Mouse (Mus musculus) spleen, postnatal 4 days (tissue): Measurements from ENCODE around the gene Msrb2.
A peak's percentile ranks its signal among the peaks of the same experiment; 100 is the strongest.

Experiments
- DNase-seq, 2 experiments: peaks; one replicate each; pipeline ENCODE4 v3.0.0; 2022; ENCODE audit warnings: low spot score in 2 of 2

Gene Msrb2

DNA sequence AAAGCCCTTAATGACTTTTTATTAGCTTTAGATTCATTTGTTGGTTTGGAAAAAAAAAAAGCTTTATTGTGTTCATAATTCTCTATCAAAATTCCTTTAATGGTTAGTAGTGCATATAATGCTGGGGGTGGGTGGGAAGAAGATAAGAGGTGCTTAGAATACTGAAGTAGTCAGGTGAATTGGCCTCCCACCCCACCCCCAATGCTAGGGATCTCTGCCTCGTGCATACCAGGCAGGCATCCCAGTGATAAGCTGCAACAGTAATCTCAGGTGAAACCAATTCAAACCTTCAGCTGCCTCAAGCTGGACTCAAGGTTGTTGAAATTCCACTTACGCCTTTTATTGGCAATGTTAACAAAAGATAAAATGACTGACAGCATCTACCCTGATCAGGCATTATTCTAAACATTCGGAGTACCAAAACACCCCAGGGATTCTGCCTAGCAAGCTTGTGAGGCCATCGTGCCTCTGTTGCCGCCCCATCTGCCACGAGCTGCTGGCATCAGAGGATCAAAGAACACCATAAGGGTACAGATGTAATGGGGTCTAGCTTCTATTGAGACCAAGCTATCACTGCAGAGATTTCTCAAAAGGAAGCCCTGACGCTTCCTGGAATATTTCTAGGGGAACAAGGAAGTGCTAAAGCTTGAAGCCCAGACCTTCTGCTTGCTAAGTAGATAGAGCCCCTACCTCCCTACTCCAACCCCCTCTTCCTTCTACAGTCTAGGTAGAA, 19.3 kb downstream of the Msrb2 start:
- no peak for DNase-seq

DNA sequence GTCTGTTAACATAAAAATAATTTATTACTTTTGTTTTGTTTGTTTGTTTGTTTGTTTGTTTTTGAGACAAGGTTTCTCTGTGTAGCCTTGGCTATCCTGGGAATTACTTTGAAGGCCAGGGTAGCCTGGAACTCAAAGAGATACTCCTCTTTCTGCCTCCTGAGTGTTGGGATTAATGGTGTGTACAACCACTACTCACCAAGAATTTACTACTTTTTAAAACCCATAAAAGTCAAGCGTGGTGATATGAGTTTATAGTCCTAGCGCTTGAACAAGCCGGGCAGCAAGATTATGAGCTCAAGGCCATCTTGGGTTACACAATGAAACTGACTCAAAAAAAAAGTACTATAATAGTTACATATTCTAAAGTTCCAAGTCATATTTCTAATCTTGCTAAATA, 20.4 kb downstream of the Msrb2 start:
- DNase-seq, result no peak

DNA sequence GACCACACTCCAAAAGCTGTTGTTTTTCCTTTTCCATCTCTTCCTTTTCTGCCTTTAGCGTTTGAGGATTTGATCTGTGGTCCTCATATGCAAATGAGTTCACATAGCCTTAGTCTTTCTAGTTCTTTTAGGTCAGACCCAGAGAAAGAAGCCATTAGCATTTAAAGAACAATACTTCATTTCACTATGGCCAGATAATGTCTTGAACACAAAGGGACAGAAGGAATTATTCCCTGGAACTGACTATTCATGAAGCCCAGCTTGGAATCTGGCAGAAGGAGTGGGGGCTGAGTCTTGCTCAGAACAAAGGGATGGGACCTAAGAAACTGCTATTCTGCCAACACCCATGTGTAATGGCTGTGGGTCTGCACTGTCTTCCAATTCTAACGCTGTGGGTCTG, 21.6 kb downstream of the Msrb2 start:
- no peak for DNase-seq

DNA sequence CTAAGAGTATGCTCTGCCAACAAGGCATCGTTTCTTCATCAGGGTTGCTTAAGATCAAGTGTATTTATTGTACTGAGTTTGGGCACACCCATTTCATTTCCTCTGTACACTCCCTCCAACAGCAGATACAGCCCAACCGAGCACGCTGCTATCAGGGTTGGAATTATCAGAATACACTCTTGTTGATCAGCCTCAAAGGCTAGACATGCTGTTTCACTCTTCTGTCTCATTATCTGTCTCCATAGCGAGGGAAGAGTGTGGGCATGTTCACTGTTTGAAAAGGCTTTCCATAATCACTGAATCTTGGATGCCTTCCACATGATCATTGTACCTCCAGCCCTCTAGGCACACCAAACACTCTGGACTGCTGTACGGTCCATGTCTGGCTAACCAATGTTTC, 34.2 kb downstream of the Msrb2 start:
- DNase-seq, result no peak

DNA sequence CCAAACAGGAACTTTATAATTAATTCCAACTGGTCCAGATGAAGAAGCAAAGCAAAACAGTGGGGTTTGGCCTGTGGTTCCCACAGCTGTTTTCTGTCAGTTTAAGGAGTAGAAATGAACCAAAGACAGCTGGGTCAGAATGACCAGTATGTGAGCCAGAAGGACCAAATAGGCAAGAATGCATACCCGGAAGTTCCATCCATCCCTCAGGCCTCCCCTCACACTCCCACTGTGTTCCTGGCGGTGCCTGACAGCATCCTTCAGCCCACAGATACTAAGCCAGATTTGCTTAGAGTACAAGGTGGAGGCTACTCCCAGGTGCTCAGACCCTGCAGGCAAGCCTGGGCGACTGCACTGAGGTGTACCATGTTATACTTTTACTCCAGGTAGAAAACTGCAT, 35.3 kb downstream of the Msrb2 start:
- DNase-seq, result no peak

DNA sequence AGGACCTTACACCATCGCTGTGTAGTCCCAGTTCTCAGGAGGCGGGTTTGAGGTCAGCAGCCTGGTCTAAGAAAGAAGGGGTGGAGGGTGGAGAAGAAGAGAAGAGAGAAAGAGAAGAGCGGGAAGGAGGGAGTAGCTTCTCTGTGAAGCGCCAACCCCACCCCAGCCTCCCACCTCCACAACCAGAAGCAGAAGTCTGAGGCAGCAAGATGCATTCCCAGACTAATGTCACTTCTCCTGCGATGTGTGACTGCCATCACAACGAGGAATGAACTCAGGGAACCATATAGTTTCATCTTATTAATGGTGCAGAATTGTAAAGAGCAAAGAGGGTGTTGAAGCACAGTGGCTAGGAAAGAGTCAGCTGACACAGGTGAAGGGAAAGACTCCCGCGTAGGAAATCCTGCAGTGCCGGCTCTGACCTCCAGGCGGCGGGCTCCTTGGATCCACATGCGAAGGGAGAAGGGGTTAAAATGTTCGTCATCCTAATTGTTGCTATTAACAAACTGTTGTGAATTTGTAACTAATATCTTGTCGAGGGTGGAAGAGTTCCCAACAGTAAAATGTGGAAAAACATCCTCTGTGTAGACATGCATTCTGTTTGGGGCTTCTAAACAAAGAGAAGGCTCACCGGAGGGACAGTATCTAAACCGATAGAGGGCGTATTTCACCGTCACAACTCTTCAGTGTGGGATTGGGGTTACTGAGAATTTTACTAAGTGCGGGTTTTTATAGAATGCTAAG, 43.2 kb downstream of the Msrb2 start:
- DNase-seq, result peak; percentile 50 to 84

DNA sequence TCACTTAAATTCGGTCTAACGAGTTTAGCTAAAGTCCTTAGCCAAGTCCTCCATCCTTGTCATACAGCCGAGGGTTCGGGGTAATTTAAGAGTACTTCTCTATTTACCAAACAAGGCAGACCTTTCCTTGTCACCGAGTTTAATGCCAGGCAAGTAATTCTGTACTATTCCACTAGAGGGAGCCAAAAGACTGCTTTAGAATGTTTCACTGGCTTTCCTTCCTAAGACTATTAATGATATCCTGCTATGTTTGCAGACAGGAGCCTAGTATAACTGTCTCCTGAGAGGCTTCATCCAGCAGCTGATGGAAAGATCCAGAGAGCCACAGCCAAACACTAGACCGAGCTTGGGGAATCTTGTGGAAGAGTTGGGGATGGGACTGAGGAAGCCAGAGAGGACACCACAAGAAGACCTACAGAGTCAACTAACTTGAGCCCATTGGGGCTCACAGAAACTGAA, 43.9 kb downstream of the Msrb2 start:
- DNase-seq, result no peak

DNA sequence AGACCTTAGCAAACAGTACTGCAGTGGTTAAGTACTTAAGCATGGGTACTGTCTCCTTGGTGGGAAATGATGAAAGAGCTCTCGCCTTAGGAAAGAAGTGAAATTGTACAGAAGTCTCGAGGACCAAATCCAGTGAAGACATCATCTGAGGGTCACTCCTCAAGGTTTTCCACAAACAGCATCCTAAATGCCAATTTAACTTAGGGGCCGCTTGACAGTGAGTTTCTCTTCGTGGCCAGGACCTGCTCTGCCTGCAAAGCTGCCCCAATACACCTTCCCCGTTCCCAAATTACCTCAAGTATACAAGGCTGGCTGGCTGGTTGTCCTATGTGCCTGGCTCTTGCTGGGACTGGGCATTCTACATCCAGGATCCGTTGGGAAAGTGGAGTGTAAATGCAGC, 44.8 kb downstream of the Msrb2 start:
- no peak for DNase-seq

DNA sequence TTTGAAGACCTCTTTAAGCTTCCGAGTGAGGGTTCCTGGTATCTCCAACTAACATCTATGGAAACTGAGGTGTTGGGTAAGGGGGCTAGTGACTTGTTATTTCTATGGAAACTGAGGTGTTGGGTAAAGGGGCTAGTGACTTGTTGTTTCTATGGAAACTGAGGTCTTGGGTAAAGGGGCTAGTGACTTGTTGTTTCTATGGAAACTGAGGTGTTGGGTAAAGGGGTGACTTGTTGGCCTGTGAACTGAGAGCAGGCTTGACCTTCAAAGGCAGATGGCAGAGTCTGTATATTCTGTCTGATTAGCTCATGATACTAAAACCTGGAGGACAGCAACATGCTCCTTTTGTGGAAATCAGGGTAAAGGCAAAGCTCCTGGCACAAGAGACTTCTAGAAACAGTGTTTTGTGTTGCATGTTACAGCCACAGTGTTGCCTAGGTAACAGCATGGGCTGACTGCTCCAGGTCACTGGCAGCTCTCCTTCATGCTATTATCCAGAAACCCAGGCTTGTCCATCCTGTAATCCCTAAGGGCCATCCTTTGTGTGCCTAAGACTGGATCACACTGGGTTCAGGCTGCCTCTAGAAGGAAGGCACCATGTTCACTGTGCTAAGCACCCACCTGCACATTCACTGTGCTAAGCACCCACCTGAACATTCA, 48.6 kb downstream of the Msrb2 start:
- DNase-seq, result no peak

DNA sequence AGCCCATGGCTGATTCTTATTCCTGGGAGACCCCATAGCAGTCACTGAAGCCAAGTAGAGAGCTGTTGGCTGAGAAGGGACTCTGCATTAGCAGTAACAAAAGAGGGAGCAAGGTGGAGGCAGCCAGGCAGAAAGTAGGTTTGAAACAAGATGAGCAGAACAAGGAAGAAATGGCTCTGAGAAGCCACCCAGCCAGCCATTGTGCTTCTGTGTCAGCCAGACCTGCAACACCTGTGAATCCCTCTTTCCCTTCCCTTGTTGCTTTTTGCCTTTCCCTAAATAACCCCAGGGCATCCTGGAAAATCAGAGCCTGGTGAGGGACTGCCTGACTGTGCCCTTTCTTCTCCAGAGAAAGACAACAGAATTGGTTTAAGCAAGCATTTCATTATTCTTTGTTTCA, 51.0 kb downstream of the Msrb2 start:
- no peak for DNase-seq

DNA sequence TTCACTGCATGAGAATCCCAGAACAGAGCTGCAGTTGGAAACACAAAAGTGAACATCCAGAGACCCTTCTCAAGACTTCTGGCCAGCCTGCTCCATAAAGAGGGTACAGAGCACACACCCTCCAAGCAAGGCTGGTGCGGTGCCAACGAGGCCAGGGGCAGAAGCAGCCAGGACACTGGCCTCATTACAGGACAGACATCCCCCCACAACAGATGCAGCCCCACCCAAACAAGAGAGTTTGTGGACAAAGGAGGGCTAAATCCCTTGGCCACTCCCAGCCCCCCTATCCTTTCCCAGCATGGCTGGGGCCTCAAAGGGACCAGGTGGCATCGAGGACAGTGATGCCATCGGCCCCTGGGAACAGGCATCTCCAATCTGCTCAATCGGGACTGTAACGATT, 51.8 kb downstream of the Msrb2 start:
- no peak for DNase-seq

DNA sequence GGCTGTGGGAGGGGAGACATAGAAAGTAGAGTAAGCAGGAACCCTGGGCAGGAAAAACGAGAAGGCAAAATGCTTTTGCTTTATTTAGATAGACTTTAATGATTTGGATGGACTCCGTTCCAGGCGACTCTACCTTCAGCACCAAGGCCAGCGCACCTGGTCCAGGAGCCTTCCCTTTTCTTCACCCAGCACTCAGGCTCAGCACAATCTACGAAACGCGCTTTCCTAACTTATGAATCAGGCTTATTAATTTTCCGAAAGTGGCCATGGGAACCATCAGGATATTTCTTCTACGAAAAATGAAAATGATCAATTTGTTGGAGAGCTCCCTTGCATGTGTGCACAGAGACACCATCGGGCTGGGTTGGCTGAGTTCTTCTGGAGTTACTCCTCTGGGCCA, 57.8 kb downstream of the Msrb2 start:
- DNase-seq, result no peak

DNA sequence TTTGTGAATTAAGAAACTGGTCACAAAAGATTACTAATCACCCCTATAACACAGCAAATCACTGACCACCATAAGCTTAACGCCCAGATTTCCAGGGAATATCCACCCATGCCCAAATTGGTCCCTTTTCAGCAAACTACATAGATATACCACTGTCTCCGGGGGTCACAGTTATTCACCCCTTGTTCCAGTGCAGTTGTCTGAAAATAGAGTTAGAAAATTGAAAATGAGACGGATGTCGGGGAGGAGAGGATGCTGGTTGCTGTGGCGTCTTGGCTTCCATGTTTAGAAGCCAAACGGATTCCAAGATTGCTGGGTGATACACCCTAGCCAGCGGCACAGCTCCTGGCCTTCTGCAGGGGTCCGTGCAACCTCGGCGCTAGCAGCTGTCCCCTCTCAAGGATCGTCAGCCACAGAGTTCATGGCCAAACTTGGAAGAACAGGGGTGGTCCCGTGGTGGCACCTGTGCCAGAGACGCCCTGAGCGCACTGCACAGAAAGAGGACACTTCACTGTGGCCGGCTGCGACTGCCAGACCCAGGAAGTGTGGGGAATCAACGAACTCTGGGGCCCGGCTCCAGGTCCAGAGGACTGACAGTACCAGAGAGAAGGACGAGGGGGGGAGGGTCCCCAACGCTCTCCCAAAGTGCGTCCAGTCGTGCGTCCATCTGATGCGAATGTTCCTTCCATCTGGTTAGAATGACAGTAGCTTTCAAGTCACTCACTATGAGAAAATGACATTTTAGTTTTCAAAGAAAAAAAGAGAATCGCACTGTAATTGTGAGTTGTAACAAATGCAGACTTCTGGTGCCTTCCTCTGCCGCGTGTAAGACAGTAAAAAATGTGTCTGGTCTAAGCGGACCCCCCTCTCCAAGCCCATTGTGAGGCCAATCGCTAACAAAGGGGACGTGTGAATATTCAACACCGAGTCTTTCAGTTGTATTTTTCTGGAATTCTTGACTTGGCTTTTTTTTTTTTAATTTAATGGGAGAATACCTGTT, 58.8 kb downstream of the Msrb2 start:
- no peak for DNase-seq

DNA sequence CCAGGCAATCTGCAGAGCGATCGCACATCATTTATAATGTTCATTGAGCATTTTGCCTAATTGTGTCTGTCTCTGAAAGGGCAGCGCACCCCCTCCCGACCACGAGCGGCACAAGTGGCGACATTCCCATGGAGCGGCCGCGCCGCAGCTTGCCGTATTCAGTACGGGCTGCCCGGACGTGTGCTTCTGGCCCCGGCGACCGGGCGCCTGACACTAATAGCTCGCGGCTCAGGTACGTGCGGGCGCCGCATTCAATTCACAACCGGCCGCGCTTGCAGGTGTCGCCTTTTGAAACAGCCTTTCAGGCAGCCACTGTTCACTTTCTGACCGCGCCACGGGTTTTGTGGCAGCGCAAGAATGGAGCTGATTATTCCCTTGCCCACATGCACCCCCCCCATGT, 59.5 kb downstream of the Msrb2 start:
- no peak for DNase-seq

DNA sequence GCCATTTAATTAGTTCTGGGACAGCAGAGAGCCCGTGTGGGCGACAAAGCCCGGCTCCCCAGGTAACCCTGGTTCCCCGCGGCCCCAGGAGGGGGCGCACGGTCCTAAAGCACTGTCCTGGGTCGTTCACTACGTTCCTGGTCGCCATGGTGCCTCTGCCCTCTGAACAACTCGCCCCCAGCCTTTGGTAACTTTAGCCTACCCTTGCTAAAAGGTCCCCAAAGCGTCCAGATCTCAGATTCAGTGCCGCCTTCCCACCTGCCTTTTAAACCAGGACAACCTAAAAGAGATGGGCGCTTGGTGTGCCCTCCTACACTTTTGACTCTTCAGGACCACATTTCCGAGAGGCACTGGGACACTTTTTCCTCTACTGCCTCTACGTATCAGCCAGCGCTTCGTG, 59.9 kb downstream of the Msrb2 start:
- DNase-seq, result no peak

DNA sequence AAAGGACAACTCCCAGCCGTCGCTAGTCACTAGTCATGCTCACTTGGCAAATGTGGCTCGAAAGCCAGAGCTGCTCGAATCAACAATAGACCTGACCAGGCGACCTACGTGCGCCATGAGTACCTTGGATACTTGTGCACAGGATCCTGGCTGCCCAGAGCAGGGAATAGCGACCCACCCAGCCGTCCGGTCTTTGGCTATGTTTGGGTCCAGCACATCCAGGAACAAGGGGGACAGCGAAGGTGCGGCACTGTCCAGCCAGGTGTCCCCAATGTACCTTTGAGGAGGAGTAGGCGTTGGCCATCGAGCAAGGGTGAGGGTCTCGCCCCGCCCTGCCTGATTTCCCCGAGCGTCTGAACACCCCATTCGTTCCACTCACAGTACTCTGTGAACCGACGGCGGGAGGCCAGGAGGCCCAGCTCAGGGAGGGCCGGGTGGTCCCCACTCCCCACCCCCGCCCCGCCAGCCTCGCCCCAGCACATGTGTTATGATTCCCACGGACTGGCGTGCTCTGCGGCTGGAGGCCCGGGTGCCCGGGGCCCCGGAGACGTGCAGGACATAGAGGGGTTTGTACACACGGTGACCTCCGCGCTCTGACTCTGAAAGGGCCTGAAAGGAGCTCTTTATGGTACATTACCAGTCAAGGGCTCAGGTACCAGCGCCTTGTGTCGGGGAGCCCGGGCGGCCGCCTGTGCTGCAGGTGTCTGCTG, 60.5 kb downstream of the Msrb2 start:
- DNase-seq, result no peak

DNA sequence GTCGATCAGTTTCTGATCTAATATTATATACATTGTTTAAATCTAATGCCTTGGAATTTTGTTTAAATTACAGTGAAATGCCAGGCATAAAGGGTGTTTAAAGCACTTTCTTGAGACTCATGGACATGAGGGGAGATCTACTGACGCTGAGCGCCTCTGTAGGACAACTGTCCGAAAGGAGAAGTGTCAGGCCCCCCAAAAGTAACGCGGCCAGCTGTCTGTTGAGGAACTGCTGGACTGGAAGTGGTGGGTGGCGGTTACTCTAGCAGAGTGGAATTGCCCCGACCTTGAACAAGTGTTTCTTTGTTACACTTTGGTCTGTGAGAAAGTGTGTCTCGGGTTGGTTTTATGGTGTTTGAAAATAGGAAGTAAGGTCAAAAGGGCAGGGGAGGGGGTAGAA, 73.1 kb downstream of the Msrb2 start:
- DNase-seq, result no peak
